Mouse (Mus musculus) adrenal gland, adult 2 months (tissue): Measurements from ENCODE around the gene Cux2. TPM values are rescaled to one million over a fixed set of nuclear protein-coding genes. Genes with fewer than 3 reads are reported as not detected.
A peak's percentile ranks its signal among the peaks of the same experiment; 100 is the strongest.
"Not testable (repeated sequence)": the region's sequence is repeated elsewhere in the genome, so short reads cannot be mapped to it uniquely, and the experiment has no call there.

Experiments used
- DNase-seq: peaks from one replicate; pipeline ENCODE4 v3.0.0; 2021
- polyA plus RNA-seq: library from polyadenylated mRNA; depleted of rRNA; stranded (reverse); fragments of >200 nt; gene quantifications from 2 replicates; pipeline ENCODE4 v1.2.3, GENCODE M21; 2012
- total RNA-seq, 2 experiments: library from RNA; stranded (reverse); gene quantifications; 2 replicates each; pipeline ENCODE4 v1.2.3; 2021

Gene Cux2
- total and polyA plus RNA-seq, 3 experiments, result 14.4 to 37.6 (median 22.0) TPM

GRCm38 (mm10) chr5:121867963-121868362 lies 181.9 kb downstream of the Cux2 start:
- DNase-seq, result no peak

GRCm38 (mm10) chr5:121864330-121864729 lies 185.6 kb downstream of the Cux2 start:
- no peak for DNase-seq

- no peak for DNase-seq
Observed at GRCm38 (mm10) chr5:121861964-121862363, 187.9 kb downstream of the Cux2 start.

GRCm38 (mm10) chr5:121858427-121858826 lies 191.5 kb downstream of the Cux2 start:
- DNase-seq, result no peak

- DNase-seq, result peak; percentile 57
Observed at GRCm38 (mm10) chr5:121856740-121857139, 193.2 kb downstream of the Cux2 start.

DNA sequence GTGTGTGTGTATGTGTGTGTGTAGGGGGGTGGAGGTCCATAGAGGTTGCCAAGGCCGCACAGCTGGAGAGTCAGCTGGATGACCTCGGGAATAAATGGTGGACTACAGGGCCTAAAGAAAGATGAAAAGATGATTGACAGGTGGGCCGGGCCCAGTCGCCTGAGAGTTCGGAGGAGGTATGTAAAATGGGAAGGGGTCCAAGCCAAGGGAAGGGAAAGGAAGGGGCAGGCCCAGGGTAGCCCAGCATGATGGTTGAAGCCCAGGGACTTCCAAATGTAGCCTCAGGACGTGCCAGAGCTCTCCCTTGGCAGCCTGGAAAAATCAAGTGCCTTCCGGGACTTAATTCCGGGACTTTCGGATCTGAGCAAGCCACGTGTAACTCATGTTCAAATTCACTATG lies 195.1 kb downstream of the Cux2 start:
- no peak for DNase-seq

DNA sequence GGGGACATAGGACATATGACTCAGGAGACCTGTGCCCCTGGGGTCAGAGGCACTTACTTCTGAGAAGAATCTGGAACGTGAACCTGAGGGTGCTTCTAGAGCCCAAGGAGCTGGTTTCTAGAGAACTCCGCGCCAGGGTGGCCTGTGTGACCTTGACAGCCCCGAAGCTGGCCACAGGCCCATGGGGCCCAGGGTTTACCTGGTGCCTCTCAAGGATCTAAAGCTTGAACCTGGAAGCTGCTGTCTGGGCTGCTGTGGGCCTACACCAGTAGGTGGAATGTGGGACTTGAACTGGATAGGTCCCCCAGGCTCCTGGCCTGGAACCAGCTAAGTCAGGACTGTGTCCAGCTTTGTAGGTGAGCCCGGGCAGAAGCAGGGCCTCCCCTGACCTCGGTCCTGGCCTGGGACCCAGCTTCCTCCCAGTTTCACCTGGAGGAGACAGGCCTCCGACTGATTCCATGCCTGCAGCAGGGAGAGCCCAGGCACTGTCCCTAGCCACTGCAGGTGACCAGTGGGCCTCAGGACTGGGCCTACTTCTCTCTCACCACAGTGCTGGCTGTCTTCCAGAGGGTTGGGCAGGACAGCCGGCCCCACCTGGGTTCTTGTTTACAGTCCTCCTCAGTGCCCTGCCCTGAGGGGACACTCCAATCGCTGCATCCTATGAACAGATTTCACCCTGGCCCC lies 196.4 kb downstream of the Cux2 start:
- DNase-seq, result no peak

GRCm38 (mm10) chr5:121849478-121850349 lies 200.2 kb downstream of the Cux2 start:
- DNase-seq, result no peak

DNA sequence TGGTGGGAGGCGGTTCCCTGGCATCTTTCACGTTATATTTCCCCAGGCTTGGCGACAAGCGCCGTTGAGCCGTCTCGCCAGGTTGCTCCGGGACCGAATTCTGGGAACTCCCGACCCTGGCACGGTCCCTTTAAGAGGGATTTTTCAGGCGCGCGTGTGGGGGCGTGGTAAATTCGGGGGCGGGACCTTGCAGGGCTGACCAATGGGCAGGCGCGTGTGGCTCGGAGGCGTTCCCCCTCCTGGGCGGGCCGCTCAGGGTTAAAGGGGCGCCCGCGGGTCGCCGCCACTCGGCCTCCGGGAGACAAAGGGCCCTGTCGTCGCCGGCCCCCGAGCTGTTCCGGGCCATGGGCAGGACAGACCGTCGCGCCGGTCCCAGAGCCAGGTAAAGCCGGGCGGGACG lies 201.2 kb downstream of the Cux2 start, which contains the start of gene Pheta1:
TSS of gene Pheta1 (plus strand) at position 242 of the 400 bp plus-strand sequence.
- peak; percentile 96 for DNase-seq

- DNase-seq, result peak; percentile 77
Observed at GRCm38 (mm10) chr5:121848035-121848519, 201.8 kb downstream of the Cux2 start.

GRCm38 (mm10) chr5:121847269-121847668 lies 202.6 kb downstream of the Cux2 start:
- DNase-seq, result not testable (repeated sequence)

GRCm38 (mm10) chr5:121846322-121846721 lies 203.6 kb downstream of the Cux2 start:
- no peak for DNase-seq

DNA sequence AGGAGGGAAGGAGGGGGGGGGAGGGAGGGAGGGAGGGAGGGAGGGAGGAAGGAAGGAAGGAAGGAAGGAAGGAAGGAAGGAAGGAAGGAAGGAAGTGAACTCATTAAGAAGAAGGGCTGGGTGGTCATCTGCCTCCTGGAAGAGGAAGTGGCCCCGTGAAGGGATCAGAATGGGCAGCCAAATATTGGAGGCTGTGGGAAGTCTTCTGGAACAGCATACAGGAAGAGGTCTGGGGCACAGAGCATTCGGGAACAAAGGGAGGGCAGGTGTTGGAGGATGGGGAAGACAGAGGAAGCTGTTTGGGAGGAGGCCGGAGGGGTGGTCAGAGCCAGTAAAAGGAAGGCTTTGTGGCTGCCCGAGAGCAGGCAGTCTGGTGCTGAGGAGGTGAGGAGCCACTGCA lies 204.5 kb downstream of the Cux2 start:
- no peak for DNase-seq

- no peak for DNase-seq
Observed at GRCm38 (mm10) chr5:121843138-121843905, 206.6 kb downstream of the Cux2 start.

DNA sequence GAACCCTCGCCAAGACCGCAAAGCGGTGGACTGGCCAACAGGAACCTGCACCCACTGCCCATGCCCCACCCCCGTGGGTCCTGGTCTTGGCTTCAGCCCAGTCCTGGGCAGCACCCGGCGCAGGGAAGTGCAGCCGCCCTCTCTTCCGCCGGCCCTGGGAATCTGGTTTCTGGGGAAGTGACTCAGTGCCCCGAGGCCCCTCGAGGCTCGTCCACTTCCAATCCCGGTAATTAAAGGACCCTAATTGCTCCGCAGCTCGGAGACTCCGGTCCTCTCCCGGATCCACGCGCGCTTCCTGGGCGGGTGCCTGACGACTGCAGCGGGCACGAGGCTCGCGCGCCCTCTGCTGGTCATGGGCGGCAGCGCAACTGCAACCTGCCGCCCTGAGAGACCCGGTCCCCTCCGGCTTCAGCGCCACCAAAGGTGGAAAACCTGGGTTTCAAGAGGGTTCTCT lies 207.2 kb downstream of the Cux2 start:
- peak; percentile 89 for DNase-seq

- DNase-seq, result peak; percentile 68
Observed at GRCm38 (mm10) chr5:121841973-121842372, 207.9 kb downstream of the Cux2 start.

DNA sequence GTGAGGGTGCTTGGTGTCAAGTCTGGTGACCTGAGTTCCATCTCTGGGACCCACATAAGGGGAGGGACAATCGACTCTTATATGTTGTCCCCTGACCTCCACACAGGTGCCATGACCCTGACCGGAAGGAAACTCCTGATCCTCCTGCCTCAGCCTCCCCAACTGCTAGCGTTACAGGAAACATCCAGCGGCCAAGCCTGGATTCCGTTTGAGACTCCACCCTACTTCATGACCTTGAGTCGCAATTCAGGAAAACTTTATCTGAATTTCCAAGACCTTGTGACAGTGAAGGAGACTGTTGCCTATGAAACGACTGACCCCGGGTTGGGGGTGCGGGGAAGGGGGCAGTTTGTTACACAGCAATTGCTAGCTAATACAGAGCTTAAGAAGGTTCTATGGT lies 208.4 kb downstream of the Cux2 start:
- DNase-seq, result no peak

- no peak for DNase-seq
Observed at GRCm38 (mm10) chr5:121839128-121839473, 210.8 kb downstream of the Cux2 start.

DNA sequence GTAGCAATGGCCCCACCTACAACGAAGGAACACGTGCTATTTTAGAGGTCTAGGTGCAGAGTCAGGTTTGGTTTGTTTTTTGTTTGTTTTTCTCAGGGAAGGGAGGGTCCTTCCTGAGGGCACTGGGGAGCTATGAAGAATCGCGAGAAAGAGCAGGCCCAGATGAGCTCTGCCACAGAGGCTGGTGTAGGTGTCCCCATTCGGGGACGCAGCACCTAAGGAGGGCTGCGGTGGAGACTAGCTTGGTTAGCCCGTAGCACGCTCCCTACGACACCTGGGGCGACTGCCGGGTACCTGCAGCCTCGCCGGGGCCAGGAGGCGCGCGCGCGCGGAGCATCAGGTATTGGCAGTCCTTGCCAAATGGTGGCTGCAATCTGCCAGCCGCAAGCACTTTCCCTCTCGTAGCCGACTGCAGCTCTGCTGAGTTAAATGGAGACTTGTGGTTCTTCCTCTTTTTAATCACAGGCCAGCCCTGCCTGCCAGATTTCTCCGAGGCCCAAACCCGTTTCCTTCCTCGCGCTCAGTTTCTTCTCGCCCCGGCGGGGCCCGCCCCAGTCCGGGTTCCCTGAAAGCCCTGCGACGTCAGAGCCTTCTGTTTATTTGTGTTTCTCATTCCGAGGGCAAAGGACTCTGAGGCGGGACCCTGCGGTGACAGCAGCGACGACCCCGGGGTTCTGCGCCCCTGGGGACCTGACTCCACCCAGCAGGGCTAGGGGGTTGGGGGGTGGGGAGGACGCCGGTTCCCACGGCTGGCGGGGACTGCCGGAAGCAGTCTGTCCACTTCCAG lies 211.4 kb downstream of the Cux2 start:
- DNase-seq, result peak; percentile 70

GRCm38 (mm10) chr5:121837441-121838340 lies 212.2 kb downstream of the Cux2 start, which contains the start of gene Sh2b3:
TSS of gene Sh2b3 (minus strand) at chr5:121837646.
- DNase-seq, result peak; percentile 61
